Mouse (Mus musculus): ENCODE results near the gene Usp46. TPM values are rescaled to one million over a fixed set of nuclear protein-coding genes. Genes with fewer than 3 reads are reported as not detected.
A peak's percentile ranks its signal among the peaks of the same experiment; 100 is the strongest.

The Usp46 gene
- polyA plus RNA-seq (2015; fragmentation: Nextera tagmentation; extraction: Ambion mirVana): 27.2 and 30.3 TPM in 2 replicates

DNA sequence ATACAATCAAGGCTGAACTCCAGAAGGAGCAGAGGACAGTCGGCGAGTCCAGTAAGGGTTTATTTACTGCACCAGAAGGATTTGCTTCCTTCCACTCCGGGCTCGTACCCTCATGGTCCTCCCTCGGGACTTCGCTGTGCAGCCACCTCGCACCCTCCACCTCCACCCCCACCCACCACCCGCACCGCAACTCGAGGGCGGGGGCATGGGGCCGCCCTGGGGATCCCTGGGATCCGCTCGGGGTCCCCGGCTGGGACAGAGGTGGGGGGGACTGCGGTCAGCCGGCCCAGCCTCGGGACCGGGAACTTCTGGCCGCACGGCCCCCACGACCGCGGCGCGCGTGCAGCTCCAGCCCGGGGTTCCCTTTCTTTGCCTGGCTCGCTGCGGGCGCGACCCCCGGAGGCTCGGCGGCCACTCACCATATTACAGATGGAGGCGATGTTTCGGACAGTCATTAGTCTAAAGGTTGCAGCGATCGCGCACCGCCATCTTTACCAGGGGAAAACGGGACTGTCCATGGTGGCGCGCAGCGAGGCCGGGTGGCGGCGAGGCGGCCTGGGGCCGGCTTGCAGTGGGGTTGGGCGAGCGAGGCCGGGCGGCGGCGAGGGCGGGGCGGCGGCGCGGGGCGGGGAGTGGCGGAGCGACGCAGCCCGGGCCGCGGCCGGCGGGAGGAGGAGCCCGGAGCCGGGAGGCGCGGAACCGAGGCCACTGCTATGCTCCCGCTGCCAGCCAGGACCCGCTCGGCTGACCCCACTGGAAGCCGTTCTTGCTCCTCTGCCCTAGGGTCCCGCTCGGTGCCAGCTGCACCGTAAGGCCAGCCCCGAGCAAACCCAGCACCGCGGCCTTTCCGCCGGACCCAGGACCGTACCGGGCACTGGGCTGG is at the start of gene Usp46:
Gene Usp46, minus strand, starts transcription at position 601 of the 883 bp plus-strand sequence.
- peak; percentile 90 for ATAC-seq (ENCODE audit: insufficient number of reproducible peaks, low FRiP score, low TSS enrichment, low read depth)
- Histone ChIP-seq H3K27ac (replicated peaks) (peak within 1 kb of the TSS; percentile 99), H3K4me1 (peaks cover 40% of the 10 kb centered on the region), H3K4me3 (replicated peaks) (peak within 1 kb of the TSS; percentile 87), H3K36me3 (no peaks in the 10 kb centered on the region), H3K9ac (peak within 1 kb of the TSS; percentile 93), H3K4me2 (replicated peaks) (peak within 1 kb of the TSS; percentile 76), H3K27me3 (no peaks in the 10 kb centered on the region), H3K9me3 (replicated peaks) (no peaks in the 10 kb centered on the region)
- under 1% methylated on average over 89 of the region's 89 CpGs for WGBS

GRCm38 (mm10) chr5:74113961-74114689 is 45.9 kb upstream of the Usp46 start:
- Histone ChIP-seq H3K9ac (no peak overlapping the region), H3K4me3 (replicated peaks) (no peak overlapping the region), H3K9me3 (replicated peaks) (no peaks in the 10 kb centered on the region), H3K36me3 (no peaks in the 10 kb centered on the region), H3K27me3 (no peaks in the 10 kb centered on the region), H3K4me1 (no peaks in the 10 kb centered on the region), H3K4me2 (replicated peaks) (no peak overlapping the region), H3K27ac (replicated peaks) (no peak overlapping the region)
- 75% methylated on average over 7 of the region's 7 CpGs for WGBS
- no peak for ATAC-seq (ENCODE audit: insufficient number of reproducible peaks, low FRiP score, low TSS enrichment, low read depth)

DNA sequence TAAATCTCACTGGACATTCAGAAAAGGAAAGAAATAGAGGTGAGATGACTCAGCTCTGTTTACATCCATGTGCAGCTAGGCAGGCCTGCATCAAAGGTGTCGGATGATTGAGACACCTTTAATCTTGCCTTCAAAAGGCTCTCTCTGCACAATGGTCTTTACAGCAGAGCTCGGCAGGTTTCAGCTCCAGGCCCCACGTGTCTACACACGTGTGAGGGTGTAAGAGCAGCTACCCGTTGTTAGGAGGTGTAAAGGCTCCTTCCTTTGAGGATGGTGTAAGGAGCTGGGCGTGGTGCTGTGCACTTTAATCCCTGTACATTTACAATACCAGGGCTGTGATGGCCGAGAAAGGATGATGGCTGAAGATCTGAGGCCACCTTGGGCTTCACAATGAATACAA is 37.2 kb upstream of the Usp46 start:
- Histone ChIP-seq H3K9ac (no peak overlapping the region), H3K4me2 (replicated peaks) (no peak overlapping the region), H3K9me3 (replicated peaks) (no peaks in the 10 kb centered on the region), H3K27me3 (no peaks in the 10 kb centered on the region), H3K36me3 (no peaks in the 10 kb centered on the region), H3K4me3 (replicated peaks) (no peak overlapping the region), H3K4me1 (no peaks in the 10 kb centered on the region), H3K27ac (replicated peaks) (no peak overlapping the region)
- 51% methylated on average over 7 of the region's 7 CpGs for WGBS
- ATAC-seq (ENCODE audit: insufficient number of reproducible peaks, low FRiP score, low TSS enrichment, low read depth): no peak

DNA sequence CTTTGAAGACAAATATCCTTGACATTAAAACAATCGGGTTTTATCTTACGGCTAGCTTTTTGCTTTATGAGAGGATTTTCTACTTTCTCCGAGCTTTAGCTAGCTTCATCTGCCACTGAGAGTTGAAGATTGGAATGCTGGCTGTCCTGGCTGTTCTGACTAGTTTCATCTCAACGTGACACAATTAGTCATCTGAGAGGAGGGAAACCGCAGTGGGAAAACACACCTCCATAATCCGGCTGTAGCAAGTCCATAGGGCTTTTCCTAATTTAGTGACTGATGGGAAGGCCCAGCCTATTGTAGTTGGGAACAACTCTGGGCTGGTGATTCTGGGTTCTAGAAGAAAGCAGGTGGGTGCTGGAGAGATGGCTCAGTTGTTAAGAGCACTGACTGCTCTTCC is 33.5 kb upstream of the Usp46 start:
- 54% methylated on average over 6 of the region's 6 CpGs for WGBS
- no peak overlapping the region for H3K4me2 ChIP-seq (replicated peaks)
- no peak overlapping the region for H3K27ac ChIP-seq (replicated peaks)
- no peak for ATAC-seq (ENCODE audit: insufficient number of reproducible peaks, low FRiP score, low TSS enrichment, low read depth)
- H3K9me3 ChIP-seq (replicated peaks): no peaks in the 10 kb centered on the region
- no peak overlapping the region for H3K4me3 ChIP-seq (replicated peaks)
- 0 out of 2 replicates have a peak, but pooled peaks cover 3% of the 10 kb centered on the region for H3K4me1 ChIP-seq
- H3K36me3 ChIP-seq: no peaks in the 10 kb centered on the region
- H3K9ac ChIP-seq: no peak overlapping the region
- no peaks in the 10 kb centered on the region for H3K27me3 ChIP-seq

DNA sequence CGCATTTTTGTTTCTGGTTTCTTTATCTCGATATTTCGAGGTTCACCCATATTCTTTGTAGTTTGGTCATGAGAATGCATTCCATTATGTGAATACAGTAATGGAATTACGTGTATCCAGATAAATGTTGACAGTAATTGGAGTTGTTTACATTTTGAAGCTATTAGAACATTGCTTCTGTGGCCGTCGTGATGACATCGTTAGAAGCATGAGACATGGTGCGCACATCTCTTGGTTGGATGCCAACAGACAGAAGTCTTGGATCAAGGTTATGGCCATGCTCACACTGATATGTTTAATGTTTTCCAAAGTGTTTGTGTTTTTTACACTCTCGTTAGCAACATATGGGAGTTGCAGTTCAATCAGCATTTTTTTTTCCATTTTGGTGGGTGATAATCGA is 30.8 kb upstream of the Usp46 start:
- ATAC-seq (ENCODE audit: insufficient number of reproducible peaks, low FRiP score, low TSS enrichment, low read depth): no peak
- H3K27ac ChIP-seq (replicated peaks): no peak overlapping the region
- no peak overlapping the region for H3K9ac ChIP-seq
- H3K27me3 ChIP-seq: no peaks in the 10 kb centered on the region
- H3K4me1 ChIP-seq: peaks cover 15% of the 10 kb centered on the region
- WGBS: 66% methylated on average over 10 of the region's 10 CpGs
- H3K4me3 ChIP-seq (replicated peaks): no peak overlapping the region
- no peaks in the 10 kb centered on the region for H3K9me3 ChIP-seq (replicated peaks)
- H3K4me2 ChIP-seq (replicated peaks): no peak overlapping the region
- peaks cover 15% of the 10 kb centered on the region for H3K36me3 ChIP-seq

- H3K4me1 ChIP-seq: peaks cover 18% of the 10 kb centered on the region
- H3K36me3 ChIP-seq: peaks cover 15% of the 10 kb centered on the region
- ATAC-seq (ENCODE audit: insufficient number of reproducible peaks, low FRiP score, low TSS enrichment, low read depth): no peak
- 70% methylated on average over 10 of the region's 10 CpGs for WGBS
- H3K9me3 ChIP-seq (replicated peaks): no peaks in the 10 kb centered on the region
- H3K4me2 ChIP-seq (replicated peaks): no peak overlapping the region
- no peaks in the 10 kb centered on the region for H3K27me3 ChIP-seq
- H3K4me3 ChIP-seq (replicated peaks): no peak overlapping the region
- H3K9ac ChIP-seq: no peak overlapping the region
- H3K27ac ChIP-seq (replicated peaks): no peak overlapping the region; the same call in 1 of the 2 replicates
Observed at GRCm38 (mm10) chr5:74097854-74098220, 29.6 kb upstream of the Usp46 start.

DNA sequence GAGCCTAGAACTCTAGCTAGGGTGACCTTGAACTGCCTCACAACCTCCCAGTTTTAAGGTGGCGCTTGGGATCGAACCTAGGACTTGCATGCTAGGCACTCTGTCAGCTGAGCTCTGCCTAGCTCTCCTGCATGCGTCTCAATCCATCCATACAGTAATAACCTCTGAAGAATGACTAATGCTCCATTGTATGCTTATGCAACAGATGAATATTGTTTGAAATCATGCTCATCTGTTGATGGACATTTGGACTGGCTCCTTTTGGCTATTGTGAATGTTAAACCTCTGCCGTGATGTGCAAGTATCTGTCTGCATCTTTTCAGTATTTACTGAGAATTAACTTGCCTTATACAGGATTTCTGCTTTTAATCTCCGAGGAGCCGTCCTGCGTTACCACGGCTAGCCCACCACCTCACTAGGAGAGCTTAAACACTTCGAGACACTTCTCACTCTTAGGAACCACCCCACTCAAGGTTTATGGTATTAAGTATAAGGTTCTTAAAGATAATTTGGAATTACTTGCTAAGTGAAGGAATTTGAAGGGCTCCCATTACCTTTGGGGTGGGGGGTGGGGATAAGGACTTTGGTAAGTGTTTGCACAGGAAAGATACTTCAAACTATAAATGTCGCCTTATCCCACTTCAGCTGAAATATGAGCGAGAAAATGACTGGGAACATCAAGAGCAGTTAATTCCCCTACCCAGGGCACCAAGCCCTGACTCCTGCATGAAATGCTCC is 29.1 kb upstream of the Usp46 start:
- Histone ChIP-seq H3K4me1 (peaks cover 21% of the 10 kb centered on the region), H3K9me3 (replicated peaks) (no peaks in the 10 kb centered on the region), H3K4me2 (replicated peaks) (no peak overlapping the region), H3K27me3 (no peaks in the 10 kb centered on the region), H3K27ac (replicated peaks) (no peak overlapping the region; the same call in 1 of the 2 replicates), H3K36me3 (peaks cover 15% of the 10 kb centered on the region), H3K9ac (no peak overlapping the region), H3K4me3 (replicated peaks) (no peak overlapping the region)
- ATAC-seq (ENCODE audit: insufficient number of reproducible peaks, low FRiP score, low TSS enrichment, low read depth): no peak
- 78% methylated on average over 11 of the region's 11 CpGs for WGBS

DNA sequence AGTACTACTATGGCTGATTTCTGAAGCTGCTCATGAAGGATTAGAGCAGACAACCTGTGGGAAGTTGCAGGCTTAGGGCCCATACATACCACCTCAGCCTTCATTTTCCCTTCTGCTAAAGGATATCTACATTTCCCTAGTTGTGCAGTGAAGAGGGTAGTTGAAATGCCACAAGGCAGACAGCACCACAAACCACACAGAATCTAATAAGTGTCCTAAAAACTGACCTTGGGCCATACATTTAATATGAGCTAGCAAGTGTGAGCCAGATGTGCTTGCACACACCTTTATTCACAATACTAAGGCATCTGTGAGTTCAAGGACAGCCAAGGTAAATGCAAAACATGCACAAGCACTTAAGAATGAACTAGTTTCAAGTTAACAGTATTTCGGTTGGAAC is 27.8 kb upstream of the Usp46 start:
- H3K9me3 ChIP-seq (replicated peaks): no peaks in the 10 kb centered on the region
- H3K27ac ChIP-seq (replicated peaks): no peak overlapping the region
- no peak overlapping the region for H3K9ac ChIP-seq
- 84% methylated on average over 1 of the region's 1 CpGs for WGBS
- H3K4me3 ChIP-seq (replicated peaks): no peak overlapping the region
- H3K4me2 ChIP-seq (replicated peaks): no peak overlapping the region
- peaks cover 21% of the 10 kb centered on the region for H3K4me1 ChIP-seq
- H3K36me3 ChIP-seq: peaks cover 15% of the 10 kb centered on the region
- ATAC-seq (ENCODE audit: insufficient number of reproducible peaks, low FRiP score, low TSS enrichment, low read depth): no peak
- no peaks in the 10 kb centered on the region for H3K27me3 ChIP-seq

DNA sequence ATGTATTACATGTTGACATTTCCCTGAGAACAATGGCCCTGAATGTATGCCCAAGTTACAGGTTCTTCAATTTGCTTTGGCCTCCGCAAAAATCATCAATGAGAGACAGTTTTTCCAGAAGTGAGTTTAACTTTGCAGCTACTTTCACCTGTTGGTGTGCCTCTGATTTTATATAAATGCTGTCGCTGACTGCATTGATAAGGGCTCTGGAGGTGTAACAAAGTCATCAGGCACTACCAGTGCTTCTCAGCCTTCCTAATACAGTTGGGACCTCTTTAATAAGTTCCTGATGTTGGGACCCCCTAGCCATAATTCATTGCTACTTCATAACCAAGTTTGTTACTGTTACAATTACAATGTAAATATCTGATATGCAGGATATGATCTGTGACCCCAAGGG is 27.4 kb upstream of the Usp46 start:
- peaks cover 15% of the 10 kb centered on the region for H3K36me3 ChIP-seq
- H3K9me3 ChIP-seq (replicated peaks): no peaks in the 10 kb centered on the region
- no peaks in the 10 kb centered on the region for H3K27me3 ChIP-seq
- peaks cover 21% of the 10 kb centered on the region for H3K4me1 ChIP-seq
- no peak overlapping the region for H3K9ac ChIP-seq
- 90% methylated on average over 2 of the region's 2 CpGs for WGBS
- no peak overlapping the region for H3K4me2 ChIP-seq (replicated peaks)
- H3K27ac ChIP-seq (replicated peaks): no peak overlapping the region
- ATAC-seq (ENCODE audit: insufficient number of reproducible peaks, low FRiP score, low TSS enrichment, low read depth): no peak
- H3K4me3 ChIP-seq (replicated peaks): no peak overlapping the region

GRCm38 (mm10) chr5:74094841-74095437 is 26.7 kb upstream of the Usp46 start:
- H3K27ac ChIP-seq (replicated peaks): no peak overlapping the region
- ATAC-seq (ENCODE audit: insufficient number of reproducible peaks, low FRiP score, low TSS enrichment, low read depth): no peak
- H3K4me3 ChIP-seq (replicated peaks): peak overlapping the region; percentile 61

More at GRCm38 (mm10) chr5:74094841-74095437, 26.7 kb upstream of the Usp46 start:
- peaks cover 15% of the 10 kb centered on the region for H3K36me3 ChIP-seq
- no peak overlapping the region for H3K9ac ChIP-seq
- 84% methylated on average over 8 of the region's 8 CpGs for WGBS
- peaks cover 21% of the 10 kb centered on the region for H3K4me1 ChIP-seq
- H3K27me3 ChIP-seq: no peaks in the 10 kb centered on the region
- H3K9me3 ChIP-seq (replicated peaks): no peaks in the 10 kb centered on the region
- peak overlapping the region; percentile 67 for H3K4me2 ChIP-seq (replicated peaks)

All from embryonic facial prominence, embryonic 15.5 days (tissue).